Mouse (Mus musculus) liver, embryonic 16.5 days (tissue): Measurements from ENCODE around the gene Fam107a. TPM values are rescaled to one million over a fixed set of nuclear protein-coding genes. Genes with fewer than 3 reads are reported as not detected.

ENCODE experiments used
- ATAC-seq: fragments of 200-750 bp; cut with Nextera tagmentation; 2 replicates; pipeline ENCODE4 v1.8.0; 2017; ENCODE audit warnings: low read depth, mild to moderate bottlenecking, moderate number of reproducible peaks, moderate library complexity
- H3K27ac ChIP-seq: fragments of 300-500 bp; sonication (generic); 2 replicates; pipeline ENCODE4 v1.5.1; 2014; ENCODE audit warnings: mild to moderate bottlenecking, low read length
- H3K27me3 ChIP-seq: fragments of 300-500 bp; sonication (generic); 2 replicates; pipeline ENCODE4 v1.6.1; 2014; ENCODE audit warnings: low read depth, low read length, mixed read lengths; ENCODE audit not compliant: control insufficient read depth, insufficient read depth
- H3K36me3 ChIP-seq: fragments of 300-500 bp; sonication (generic); 2 replicates; pipeline ENCODE4 v1.6.1; 2014; ENCODE audit warnings: mild to moderate bottlenecking; ENCODE audit not compliant: control insufficient read depth, insufficient read depth
- H3K4me1 ChIP-seq: fragments of 300-500 bp; sonication (generic); 2 replicates; pipeline ENCODE4 v1.6.1; 2014; ENCODE audit warnings: low read depth, low read length, mixed read lengths; ENCODE audit not compliant: control insufficient read depth
- H3K4me2 ChIP-seq: fragments of 300-500 bp; sonication (generic); 2 replicates; pipeline ENCODE4 v1.6.1; 2014; ENCODE audit warnings: low read depth, low read length, mixed read lengths
- H3K4me3 ChIP-seq: fragments of 300-500 bp; sonication (generic); 2 replicates; pipeline ENCODE4 v1.5.1; 2014; ENCODE audit warnings: low read depth, mild to moderate bottlenecking, low read length
- H3K9ac ChIP-seq: fragments of 300-500 bp; sonication (generic); 2 replicates; pipeline ENCODE4 v1.6.1; 2014; ENCODE audit warnings: low read depth, low read length
- H3K9me3 ChIP-seq: fragments of 300-500 bp; sonication (generic); replicated peaks from 2 replicates; pipeline ENCODE4 v1.6.1; 2016; ENCODE audit warnings: low read length; ENCODE audit not compliant: control insufficient read depth
- WGBS: fragments of 180-500 bp; shearing (Covaris S2); extraction: QIAGEN DNeasy Blood & Tissue Kit; methylation state at CpG from one replicate; pipeline ENCODE4 v1.1.7; 2014; ENCODE audit not compliant: insufficient replicate concordance; 5-methylcytosine and 5-hydroxymethylcytosine counted together
- polyA plus RNA-seq: library from polyadenylated mRNA; unstranded; fragments of >200 nt; fragmentation: Nextera tagmentation; extraction: Ambion mirVana; gene quantifications from 2 replicates; pipeline ENCODE4 v1.2.1, GENCODE M21; 2015

The Fam107a gene
- polyA plus RNA-seq, 1 experiment from 2014 or later, result 0.02 TPM

DNA sequence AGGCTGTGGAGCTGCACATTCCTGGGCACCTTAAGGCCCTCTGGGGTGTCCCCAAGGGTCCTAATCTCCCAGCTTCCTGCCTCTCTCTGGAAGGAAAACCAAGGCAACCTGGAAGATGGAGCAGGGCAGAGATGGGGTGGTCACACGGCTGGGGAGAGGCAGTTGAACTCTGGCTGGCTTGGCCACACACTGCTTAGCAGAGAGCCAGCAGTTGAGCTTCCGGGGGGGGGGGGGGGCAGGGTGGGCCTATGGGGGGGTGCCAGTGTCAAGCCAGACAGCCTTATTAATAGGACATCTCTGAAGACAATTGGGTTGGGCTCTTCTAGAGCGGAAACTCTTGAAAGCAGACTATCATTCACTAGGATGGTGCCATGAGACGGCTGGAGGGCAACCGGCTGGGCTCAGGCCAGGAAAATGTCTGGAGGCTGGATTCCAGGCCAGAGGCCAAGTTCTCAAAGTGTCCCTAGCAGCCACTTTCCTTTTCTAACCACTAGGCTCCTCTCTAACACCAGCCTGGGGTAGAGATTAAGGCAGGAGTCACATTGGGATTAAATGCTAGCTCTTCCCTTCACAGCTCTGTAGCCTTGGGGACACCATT, 24.8 kb upstream of the Fam107a start:
- Histone ChIP-seq H3K36me3 (no peaks in the 10 kb centered on the region), H3K27ac (no peak overlapping the region), H3K9me3 (no peaks in the 10 kb centered on the region), H3K4me2 (no peak overlapping the region), H3K4me3 (no peak overlapping the region), H3K9ac (no peak overlapping the region), H3K27me3 (no peaks in the 10 kb centered on the region), H3K4me1 (no peaks in the 10 kb centered on the region)
- ATAC-seq, result no peak
- 59% methylated on average over 5 of the region's 5 CpGs for WGBS

DNA sequence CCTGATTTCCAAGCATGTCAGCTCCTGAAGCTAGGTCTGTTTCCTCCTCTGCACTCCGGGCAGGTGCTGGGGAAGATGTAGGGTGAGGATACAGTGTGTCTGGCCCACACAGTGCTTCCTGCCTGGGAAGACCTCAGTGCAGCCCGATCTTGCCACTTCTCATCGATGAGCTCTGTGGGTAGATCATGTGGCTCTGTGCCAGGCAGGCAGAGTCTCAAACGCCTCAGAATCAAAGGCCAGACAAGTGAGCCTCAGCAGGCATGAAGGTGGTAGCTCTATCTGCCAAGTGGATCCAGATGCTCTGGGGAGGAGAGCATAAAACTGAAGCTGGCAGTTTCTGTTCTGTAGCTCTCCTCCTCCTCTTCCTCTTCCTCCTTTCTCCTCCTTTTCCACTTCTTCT, 22.4 kb upstream of the Fam107a start:
- H3K4me3 ChIP-seq, result no peak overlapping the region
- H3K9me3 ChIP-seq, result no peaks in the 10 kb centered on the region
- H3K9ac ChIP-seq, result no peak overlapping the region
- no peaks in the 10 kb centered on the region for H3K27me3 ChIP-seq
- no peaks in the 10 kb centered on the region for H3K4me1 ChIP-seq
- 64% methylated on average over 4 of the region's 4 CpGs for WGBS
- no peaks in the 10 kb centered on the region for H3K36me3 ChIP-seq
- H3K27ac ChIP-seq, result no peak overlapping the region
- ATAC-seq, result no peak
- H3K4me2 ChIP-seq, result no peak overlapping the region

DNA sequence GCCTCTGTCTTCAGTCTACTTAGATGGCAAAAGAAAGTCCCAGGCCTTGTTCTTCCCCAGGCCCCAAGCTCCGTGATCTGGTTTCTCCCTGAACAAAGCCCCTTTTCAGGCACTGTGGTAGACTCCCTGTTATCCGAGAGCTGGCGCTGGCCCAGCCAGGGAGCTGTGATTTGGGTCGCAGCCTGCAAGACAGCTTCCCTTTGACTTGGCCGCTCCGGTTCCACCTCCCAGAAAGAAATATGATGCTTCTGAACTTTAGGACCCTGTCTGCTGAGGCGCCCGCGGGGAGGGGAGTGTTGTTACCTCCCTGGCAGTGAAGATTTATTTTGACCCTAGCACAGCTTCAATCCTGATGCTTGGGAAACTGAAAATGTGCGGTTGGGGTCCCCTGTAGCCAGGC, 18.1 kb upstream of the Fam107a start:
- ATAC-seq, result no peak
- WGBS, result 57% methylated on average over 10 of the region's 10 CpGs
- Histone ChIP-seq H3K4me2 (no peak overlapping the region), H3K4me3 (no peak overlapping the region), H3K9ac (no peak overlapping the region), H3K4me1 (no peaks in the 10 kb centered on the region), H3K9me3 (no peaks in the 10 kb centered on the region), H3K36me3 (no peaks in the 10 kb centered on the region), H3K27ac (no peak overlapping the region), H3K27me3 (no peaks in the 10 kb centered on the region)

DNA sequence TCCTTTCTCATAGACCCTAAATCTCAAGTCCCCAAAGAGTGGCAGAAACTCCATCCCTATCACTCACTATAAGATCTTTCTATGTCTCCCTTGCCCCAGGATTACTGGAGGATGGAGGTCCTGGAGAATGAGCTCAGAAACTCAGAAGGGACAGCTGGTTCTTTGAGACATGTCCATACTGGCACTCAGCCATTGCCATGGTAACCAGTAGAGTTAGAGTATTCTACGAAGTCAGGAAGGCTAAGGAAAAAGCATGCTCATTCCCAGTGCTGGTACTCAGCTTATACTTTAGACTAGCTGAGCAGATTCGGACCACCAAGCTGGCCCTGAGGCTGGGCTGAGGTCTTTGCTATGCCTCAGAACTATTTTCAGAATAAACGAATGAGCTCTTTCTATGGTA, 16.7 kb upstream of the Fam107a start:
- no peaks in the 10 kb centered on the region for H3K9me3 ChIP-seq
- H3K4me3 ChIP-seq, result no peak overlapping the region
- H3K27ac ChIP-seq, result no peak overlapping the region
- no peak overlapping the region for H3K9ac ChIP-seq
- no peaks in the 10 kb centered on the region for H3K36me3 ChIP-seq
- 59% methylated on average over 3 of the region's 3 CpGs for WGBS
- no peak overlapping the region for H3K4me2 ChIP-seq
- H3K4me1 ChIP-seq, result no peaks in the 10 kb centered on the region
- H3K27me3 ChIP-seq, result no peaks in the 10 kb centered on the region
- ATAC-seq, result no peak

DNA sequence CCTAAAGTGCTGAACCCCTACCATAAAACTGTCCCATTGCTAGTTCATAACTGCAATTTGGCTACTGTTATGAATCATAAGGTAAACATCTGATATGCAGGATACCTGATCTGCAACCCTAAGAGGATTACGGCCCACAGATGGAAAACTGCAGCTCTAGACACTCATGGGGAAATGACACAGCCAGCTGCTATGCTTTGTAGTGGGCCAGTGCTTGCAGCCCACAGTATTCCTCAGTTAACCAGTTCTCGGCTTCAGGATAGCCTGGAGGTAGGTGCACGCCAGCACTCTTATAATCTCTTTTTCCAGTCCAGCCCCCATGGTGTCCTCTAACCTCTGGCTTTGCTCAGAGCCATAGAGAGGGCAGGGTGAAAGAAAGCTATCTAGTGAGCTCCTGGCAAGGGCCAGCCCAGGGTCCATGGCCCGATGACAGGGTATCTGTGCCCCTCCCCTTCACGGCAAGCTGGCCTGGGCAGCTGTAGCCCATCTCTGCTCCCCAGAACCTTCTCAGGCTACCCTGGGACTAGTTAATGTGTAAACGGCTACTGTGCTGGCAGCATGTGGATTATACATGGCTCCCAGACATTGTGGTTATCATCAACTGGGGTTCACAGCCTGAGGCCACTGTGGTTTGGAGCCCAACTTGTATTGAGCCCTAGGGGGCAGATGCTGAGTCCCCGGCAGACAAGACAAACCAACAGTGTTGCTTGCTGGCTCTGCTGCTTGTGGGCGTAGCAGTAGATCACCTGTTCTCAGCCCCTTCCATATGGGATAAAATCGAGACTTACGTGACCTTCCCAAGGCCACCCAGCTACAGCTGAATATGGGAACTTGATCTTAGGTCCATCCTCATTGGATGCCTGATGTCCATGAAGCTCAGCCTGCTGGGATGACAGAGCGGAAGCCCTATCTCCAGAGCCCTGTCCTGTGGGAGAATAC, 14.8 kb upstream of the Fam107a start:
- H3K9me3 ChIP-seq, result no peaks in the 10 kb centered on the region
- H3K4me3 ChIP-seq, result no peak overlapping the region
- H3K36me3 ChIP-seq, result no peaks in the 10 kb centered on the region
- no peak overlapping the region for H3K4me2 ChIP-seq
- H3K4me1 ChIP-seq, result no peaks in the 10 kb centered on the region
- 58% methylated on average over 11 of the region's 11 CpGs for WGBS
- no peak overlapping the region for H3K27ac ChIP-seq
- no peak for ATAC-seq
- H3K27me3 ChIP-seq, result no peaks in the 10 kb centered on the region
- no peak overlapping the region for H3K9ac ChIP-seq

DNA sequence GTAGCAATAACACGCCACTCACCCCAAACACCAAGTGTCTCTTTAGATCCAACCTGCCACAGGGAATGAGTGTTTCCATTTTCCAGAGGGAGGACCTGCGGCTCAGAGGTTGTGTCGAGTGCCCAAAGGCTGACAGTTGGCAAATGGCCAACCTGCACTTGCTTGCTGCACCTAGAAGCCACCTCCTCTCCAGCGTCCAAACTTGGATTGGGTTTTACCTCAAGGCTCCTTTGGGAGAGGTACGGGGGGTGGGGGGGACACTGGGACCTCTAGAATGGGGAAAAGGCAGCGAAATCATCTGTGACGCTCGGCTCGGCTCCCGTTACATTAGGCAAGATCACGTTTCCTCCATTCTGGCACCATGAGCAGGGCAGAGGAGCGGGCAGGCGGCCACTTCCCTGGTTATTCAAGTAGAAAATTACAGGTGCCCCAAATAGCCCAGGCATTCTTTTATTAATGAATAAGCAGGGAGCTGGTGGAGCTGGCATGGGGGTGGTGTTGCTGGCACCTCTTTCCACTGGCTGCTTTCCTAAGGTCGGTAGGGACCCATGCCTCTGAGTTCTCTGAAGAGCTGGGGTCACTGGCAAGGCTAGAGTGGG, 13.6 kb upstream of the Fam107a start:
- no peak overlapping the region for H3K4me3 ChIP-seq
- no peak for ATAC-seq
- no peak overlapping the region for H3K27ac ChIP-seq
- H3K4me2 ChIP-seq, result no peak overlapping the region
- no peaks in the 10 kb centered on the region; the same call in 1 of the 2 replicates for H3K4me1 ChIP-seq
- no peaks in the 10 kb centered on the region for H3K27me3 ChIP-seq
- no peak overlapping the region for H3K9ac ChIP-seq
- H3K9me3 ChIP-seq, result no peaks in the 10 kb centered on the region
- no peaks in the 10 kb centered on the region for H3K36me3 ChIP-seq
- 65% methylated on average over 14 of the region's 14 CpGs for WGBS

DNA sequence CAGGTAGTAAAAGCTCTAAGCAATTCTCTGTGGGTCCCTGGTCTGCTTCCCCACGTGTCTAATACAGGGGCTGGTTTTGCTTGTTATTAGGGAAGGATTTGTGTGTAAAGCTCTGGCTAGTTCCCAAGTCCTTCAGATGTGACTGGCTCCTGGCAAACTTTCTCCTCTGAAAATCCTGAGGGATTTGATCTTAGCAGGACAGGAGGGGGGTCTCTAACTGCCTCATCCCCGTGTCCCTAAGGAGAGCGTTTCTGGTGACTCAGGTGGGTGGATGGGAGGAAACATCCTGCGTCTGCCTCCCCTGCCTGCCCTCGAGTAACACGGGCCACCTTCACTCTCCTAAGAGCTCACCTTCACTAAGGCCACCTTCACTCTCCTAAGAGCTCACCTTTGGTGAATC, 12.6 kb upstream of the Fam107a start:
- WGBS, result 55% methylated on average over 6 of the region's 6 CpGs
- no peak for ATAC-seq
- no peak overlapping the region for H3K27ac ChIP-seq
- H3K9me3 ChIP-seq, result no peaks in the 10 kb centered on the region
- no peaks in the 10 kb centered on the region for H3K36me3 ChIP-seq
- no peaks in the 10 kb centered on the region for H3K27me3 ChIP-seq
- H3K4me1 ChIP-seq, result peaks cover 5% of the 10 kb centered on the region
- H3K4me3 ChIP-seq, result no peak overlapping the region
- no peak overlapping the region for H3K9ac ChIP-seq
- H3K4me2 ChIP-seq, result no peak overlapping the region

DNA sequence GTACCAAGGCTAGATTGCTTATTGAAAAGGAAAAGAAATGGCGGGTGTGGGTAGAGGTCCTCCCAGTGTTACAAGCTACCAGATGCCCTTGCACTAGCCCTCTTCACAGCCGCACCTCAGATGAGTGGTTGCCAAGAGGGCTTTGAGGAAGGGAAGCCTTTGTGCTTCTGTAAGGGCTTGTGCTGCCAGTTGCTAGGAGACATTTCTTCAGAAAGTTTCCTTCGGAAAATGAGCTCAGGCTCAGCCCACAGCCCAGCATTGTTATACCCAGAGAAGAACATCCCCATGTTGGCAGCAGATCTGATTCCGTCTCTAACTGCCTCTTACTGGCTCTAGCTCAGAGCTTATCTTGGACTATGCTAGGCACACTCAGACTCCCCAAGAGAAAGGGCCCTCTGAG, 11.7 kb upstream of the Fam107a start:
- Histone ChIP-seq H3K27me3 (no peaks in the 10 kb centered on the region), H3K4me3 (no peak overlapping the region), H3K9ac (no peak overlapping the region), H3K9me3 (no peaks in the 10 kb centered on the region), H3K4me2 (no peak overlapping the region), H3K4me1 (peaks cover 5% of the 10 kb centered on the region), H3K36me3 (no peaks in the 10 kb centered on the region), H3K27ac (no peak overlapping the region)
- no peak for ATAC-seq
- 55% methylated on average over 4 of the region's 4 CpGs for WGBS

DNA sequence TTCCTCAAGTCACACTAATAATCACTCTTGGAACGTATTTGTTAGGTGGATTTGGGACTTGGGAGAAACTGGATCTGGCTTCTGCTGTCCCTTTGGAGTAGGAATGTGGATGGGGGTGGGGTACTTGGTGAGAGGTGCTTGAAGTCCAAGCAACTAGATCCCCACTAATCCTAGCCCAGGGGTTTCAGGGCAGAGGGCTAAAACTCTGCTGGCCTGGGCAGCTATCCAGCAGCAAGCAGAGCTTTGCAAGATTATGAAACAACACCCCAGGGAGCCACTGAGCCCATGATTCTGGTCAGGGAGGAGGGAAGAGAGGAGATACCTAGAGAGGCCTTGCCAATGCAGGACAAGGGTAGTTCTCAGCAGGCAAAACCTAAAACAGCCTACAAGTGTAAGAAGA, 9.5 kb upstream of the Fam107a start:
- Histone ChIP-seq H3K36me3 (no peaks in the 10 kb centered on the region), H3K9me3 (no peaks in the 10 kb centered on the region), H3K4me2 (no peak overlapping the region), H3K4me3 (no peak overlapping the region), H3K9ac (no peak overlapping the region), H3K27ac (peak overlapping the region; percentile 8; the same call in 1 of the 2 replicates), H3K27me3 (no peaks in the 10 kb centered on the region), H3K4me1 (peaks cover 5% of the 10 kb centered on the region)
- ATAC-seq, result peak; percentile 49
- WGBS, result 36% methylated on average over 1 of the region's 1 CpGs
